Mouse (Mus musculus) ES-CJ7 (cell line): ENCODE measurements around the gene Fbxo31.

Source experiments
- DNase-seq: peaks from one replicate; pipeline ENCODE4 v3.0.0; 2011; ENCODE audit warnings: low read depth, low spot score

The Fbxo31 gene

GRCm38 (mm10) chr8:121552506-121552905, 26.1 kb downstream of the Fbxo31 start:
- no peak for DNase-seq

GRCm38 (mm10) chr8:121551065-121551985, 27.3 kb downstream of the Fbxo31 start:
- peak; percentile 55 for DNase-seq

GRCm38 (mm10) chr8:121550056-121550455, 28.6 kb downstream of the Fbxo31 start:
- no peak for DNase-seq

GRCm38 (mm10) chr8:121547132-121547531, 31.5 kb downstream of the Fbxo31 start:
- peak; percentile 88 for DNase-seq

GRCm38 (mm10) chr8:121544936-121545335, 33.7 kb downstream of the Fbxo31 start:
- no peak for DNase-seq

- DNase-seq, result no peak
Observed at GRCm38 (mm10) chr8:121544276-121544785, 34.3 kb downstream of the Fbxo31 start, which contains the start of gene 1700018B08Rik. Gene 1700018B08Rik (minus strand): TSS chr8:121544320.

GRCm38 (mm10) chr8:121542901-121543300, 35.7 kb downstream of the Fbxo31 start:
- no peak for DNase-seq

- DNase-seq, result peak; percentile 90
Observed at GRCm38 (mm10) chr8:121541862-121542261, 36.7 kb downstream of the Fbxo31 start.

- DNase-seq, result peak; percentile 74
Observed at GRCm38 (mm10) chr8:121532381-121532780, 46.2 kb downstream of the Fbxo31 start.

- no peak for DNase-seq
Observed at GRCm38 (mm10) chr8:121530639-121531038, 48.0 kb downstream of the Fbxo31 start.

- no peak for DNase-seq
Observed at GRCm38 (mm10) chr8:121528790-121529189, 49.8 kb downstream of the Fbxo31 start.

GRCm38 (mm10) chr8:121527751-121528150, 50.9 kb downstream of the Fbxo31 start:
- DNase-seq, result no peak

- DNase-seq, result no peak
Observed at GRCm38 (mm10) chr8:121526811-121527550, 51.6 kb downstream of the Fbxo31 start.

- DNase-seq, result no peak
Observed at GRCm38 (mm10) chr8:121525111-121525818, 53.3 kb downstream of the Fbxo31 start.

- peak; percentile 83 for DNase-seq
Observed at GRCm38 (mm10) chr8:121513429-121513828, 65.2 kb downstream of the Fbxo31 start.

- no peak for DNase-seq
Observed at GRCm38 (mm10) chr8:121511751-121512150, 66.9 kb downstream of the Fbxo31 start.
